Mouse (Mus musculus): ENCODE results near the gene Nr2f1. TPM values are rescaled to one million over a fixed set of nuclear protein-coding genes. Genes with fewer than 3 reads are reported as not detected.

Nr2f1 gene
- polyA plus RNA-seq, 1 experiment from 2014 or later = 19.6 TPM

- peaks cover 68% of the 10 kb centered on the region for H3K4me1 ChIP-seq
- H3K27me3 ChIP-seq (ENCODE audit: low read depth, poor library complexity, severe bottlenecking) = peaks cover 97% of the 10 kb centered on the region
Measured at GRCm38 (mm10) chr13:78206891-78207430, 7.4 kb upstream of the Nr2f1 start.

GRCm38 (mm10) chr13:78205426-78205825 lies 5.9 kb upstream of the Nr2f1 start:
- no peak overlapping the region for H3K4me3 ChIP-seq
- no peak for DNase-seq (ENCODE audit: low spot score)
- no peaks in the 10 kb centered on the region for H3K36me3 ChIP-seq
- H3K4me1 ChIP-seq = peaks cover 60% of the 10 kb centered on the region
- H3K9me3 ChIP-seq (replicated peaks) = no peaks in the 10 kb centered on the region
- H3K27ac ChIP-seq = no peak overlapping the region
- H3K27me3 ChIP-seq (ENCODE audit: low read depth, poor library complexity, severe bottlenecking) = peaks cover 84% of the 10 kb centered on the region

More at GRCm38 (mm10) chr13:78206891-78207430, 7.4 kb upstream of the Nr2f1 start:
- H3K9me3 ChIP-seq (replicated peaks) = no peaks in the 10 kb centered on the region
- H3K4me3 ChIP-seq = no peak overlapping the region
- no peak overlapping the region for H3K27ac ChIP-seq
- whole genome bisulfite sequencing = 39% methylated on average over 7 of the region's 7 CpGs
- DNase-seq (ENCODE audit: low spot score) = no peak
- no peaks in the 10 kb centered on the region for H3K36me3 ChIP-seq

- peak overlapping the region; percentile 88 for H3K4me3 ChIP-seq
- WGBS = under 1% methylated on average over 36 of the region's 37 CpGs
- H3K9me3 ChIP-seq (replicated peaks) = no peaks in the 10 kb centered on the region
- peaks cover 44% of the 10 kb centered on the region for H3K4me1 ChIP-seq
- peaks cover 65% of the 10 kb centered on the region for H3K27me3 ChIP-seq (ENCODE audit: low read depth, poor library complexity, severe bottlenecking)
- peak overlapping the region; percentile 90 for H3K27ac ChIP-seq
- H3K36me3 ChIP-seq = no peaks in the 10 kb centered on the region
- DNase-seq (ENCODE audit: low spot score) = peak; percentile 77
Measured at GRCm38 (mm10) chr13:78203348-78204061, 3.9 kb upstream of the Nr2f1 start.

- WGBS = under 1% methylated on average over 47 of the region's 47 CpGs
- Histone ChIP-seq H3K9me3 (replicated peaks) (no peaks in the 10 kb centered on the region), H3K4me3 (peak overlapping the region; percentile 88), H3K27me3 (ENCODE audit: low read depth, poor library complexity, severe bottlenecking) (peaks cover 57% of the 10 kb centered on the region), H3K36me3 (no peaks in the 10 kb centered on the region), H3K4me1 (peaks cover 43% of the 10 kb centered on the region), H3K27ac (peak overlapping the region; percentile 90)
- DNase-seq (ENCODE audit: low spot score) = peak; percentile 80
Measured at GRCm38 (mm10) chr13:78202574-78203347, 3.2 kb upstream of the Nr2f1 start.

- WGBS = 1% methylated on average over 22 of the region's 22 CpGs
- peaks cover 44% of the 10 kb centered on the region for H3K4me1 ChIP-seq
- no peak for DNase-seq (ENCODE audit: low spot score)
- peak overlapping the region; percentile 88 for H3K4me3 ChIP-seq
- no peaks in the 10 kb centered on the region for H3K9me3 ChIP-seq (replicated peaks)
- no peaks in the 10 kb centered on the region for H3K36me3 ChIP-seq
- H3K27ac ChIP-seq = peak overlapping the region; percentile 90
- H3K27me3 ChIP-seq (ENCODE audit: low read depth, poor library complexity, severe bottlenecking) = peaks cover 50% of the 10 kb centered on the region
Measured at GRCm38 (mm10) chr13:78201871-78202565, 2.5 kb upstream of the Nr2f1 start.

- peak; percentile 93 for DNase-seq (ENCODE audit: low spot score)
- Histone ChIP-seq H3K9me3 (replicated peaks) (no peaks in the 10 kb centered on the region), H3K27ac (peak overlapping the region; percentile 90), H3K4me3 (peak overlapping the region; percentile 88), H3K36me3 (no peaks in the 10 kb centered on the region), H3K27me3 (ENCODE audit: low read depth, poor library complexity, severe bottlenecking) (peaks cover 45% of the 10 kb centered on the region), H3K4me1 (peaks cover 44% of the 10 kb centered on the region)
- 1% methylated on average over 28 of the region's 30 CpGs for WGBS
Measured at GRCm38 (mm10) chr13:78200991-78201870, 1.7 kb upstream of the Nr2f1 start.

GRCm38 (mm10) chr13:78200407-78200806 lies 850 bp upstream of the Nr2f1 start:
- Histone ChIP-seq H3K4me1 (peaks cover 48% of the 10 kb centered on the region), H3K4me3 (peak overlapping the region; percentile 88), H3K27me3 (ENCODE audit: low read depth, poor library complexity, severe bottlenecking) (peaks cover 45% of the 10 kb centered on the region), H3K9me3 (replicated peaks) (no peaks in the 10 kb centered on the region), H3K27ac (peak overlapping the region; percentile 67; the same call in 1 of the 2 replicates), H3K36me3 (peaks cover 2% of the 10 kb centered on the region)
- no peak for DNase-seq (ENCODE audit: low spot score)
- WGBS = 0% methylated on average over 9 of the region's 9 CpGs

- Histone ChIP-seq H3K4me3 (peak overlapping the region; percentile 88), H3K27me3 (ENCODE audit: low read depth, poor library complexity, severe bottlenecking) (peaks cover 47% of the 10 kb centered on the region), H3K36me3 (peaks cover 9% of the 10 kb centered on the region), H3K27ac (peak overlapping the region; percentile 98), H3K9me3 (replicated peaks) (no peaks in the 10 kb centered on the region), H3K4me1 (peaks cover 53% of the 10 kb centered on the region)
- WGBS = under 1% methylated on average over 91 of the region's 92 CpGs
- peak; percentile 81 for DNase-seq (ENCODE audit: low spot score)
Measured at GRCm38 (mm10) chr13:78198871-78199641, 501 bp downstream of the Nr2f1 start.

GRCm38 (mm10) chr13:78198391-78198870 lies 1.1 kb downstream of the Nr2f1 start:
- H3K27ac ChIP-seq = peak overlapping the region; percentile 98
- peaks cover 48% of the 10 kb centered on the region for H3K27me3 ChIP-seq (ENCODE audit: low read depth, poor library complexity, severe bottlenecking)
- H3K4me3 ChIP-seq = peak overlapping the region; percentile 88
- H3K4me1 ChIP-seq = peaks cover 51% of the 10 kb centered on the region
- WGBS = 0% methylated on average over 43 of the region's 63 CpGs
- DNase-seq (ENCODE audit: low spot score) = peak; percentile 78
- H3K9me3 ChIP-seq (replicated peaks) = no peaks in the 10 kb centered on the region
- peaks cover 9% of the 10 kb centered on the region for H3K36me3 ChIP-seq

GRCm38 (mm10) chr13:78197819-78198390 lies 1.7 kb downstream of the Nr2f1 start:
- peaks cover 50% of the 10 kb centered on the region for H3K4me1 ChIP-seq
- WGBS = under 1% methylated on average over 31 of the region's 33 CpGs
- H3K4me3 ChIP-seq = peak overlapping the region; percentile 88
- peaks cover 9% of the 10 kb centered on the region for H3K36me3 ChIP-seq
- H3K27me3 ChIP-seq (ENCODE audit: low read depth, poor library complexity, severe bottlenecking) = peaks cover 48% of the 10 kb centered on the region
- peak overlapping the region; percentile 98 for H3K27ac ChIP-seq
- peak; percentile 67 for DNase-seq (ENCODE audit: low spot score)
- no peaks in the 10 kb centered on the region for H3K9me3 ChIP-seq (replicated peaks)

GRCm38 (mm10) chr13:78197286-78197818 lies 2.2 kb downstream of the Nr2f1 start:
- WGBS = under 1% methylated on average over 9 of the region's 9 CpGs
- Histone ChIP-seq H3K27ac (peak overlapping the region; percentile 98), H3K4me3 (peak overlapping the region; percentile 88), H3K4me1 (peaks cover 46% of the 10 kb centered on the region), H3K36me3 (peaks cover 9% of the 10 kb centered on the region), H3K9me3 (replicated peaks) (no peaks in the 10 kb centered on the region), H3K27me3 (ENCODE audit: low read depth, poor library complexity, severe bottlenecking) (peaks cover 48% of the 10 kb centered on the region)
- DNase-seq (ENCODE audit: low spot score) = no peak
